In the genomic region with DNA sequence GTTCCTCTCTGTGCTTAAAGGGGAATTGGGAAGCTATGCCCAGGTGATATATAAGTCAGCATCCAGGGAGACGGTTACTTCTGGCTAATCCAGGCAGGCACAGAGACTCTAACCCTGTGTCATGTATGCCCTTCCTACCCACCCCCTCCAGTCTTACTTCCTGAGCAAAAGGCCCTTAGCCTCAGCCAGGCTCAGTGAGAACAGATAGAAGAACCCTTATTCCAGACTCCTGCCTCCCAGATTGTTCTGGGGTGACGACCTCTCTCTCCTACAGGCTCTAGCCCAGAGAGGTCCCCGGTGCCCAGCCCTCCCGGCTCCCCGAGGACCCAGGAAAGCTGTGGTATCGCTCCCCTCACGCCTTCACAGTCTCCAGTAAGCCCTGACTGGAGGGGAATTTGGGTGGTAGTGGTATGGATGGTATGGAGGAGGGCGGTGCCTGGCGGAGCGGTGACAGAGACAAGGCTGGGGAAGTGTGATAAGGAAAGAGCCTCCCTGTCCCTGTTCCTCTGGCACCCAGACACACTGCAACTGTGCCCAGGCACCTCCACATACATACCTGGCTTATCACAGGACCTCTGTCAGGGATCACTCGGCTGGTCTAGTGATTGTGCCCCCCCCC, we compare ENCODE assay signal across 10 mouse cellular contexts. TPM values are rescaled to one million over a fixed set of nuclear protein-coding genes. Genes with fewer than 3 reads are reported as not detected.
DNase-seq lines count a peak whose midpoint lies in the region; ATAC-seq and TF ChIP-seq lines count a peak whose summit lies in the region.
"Had no signal": no experiment of that assay in that cellular context is flagged by ENCODE, and none has a peak within 500 bp of the region (broad histone marks: within the 10 kb centered on the region; RNA-seq: fewer than 3 reads in every experiment).

No protein-coding gene starts in this region.

- TF ChIP-seq POLR2A in heart, adult 2 months (IDR thresholded peaks at IDR 0.05; ENCODE audit: insufficient read depth, low read depth, low read length): no peak

- 0 out of 2 replicates have a peak, but pooled peaks have one; percentile 24 for ATAC-seq in midbrain, embryonic 11.5 days (ENCODE audit: low FRiP score)
- ATAC-seq in midbrain, embryonic 13.5 days: no peak
- ATAC-seq in limb, embryonic 13.5 days (ENCODE audit: low FRiP score, low read depth): no peak

- WGBS in midbrain, embryonic 11.5 days: 84% methylated on average over 11 of the region's 11 CpGs
- WGBS in midbrain, embryonic 13.5 days: 80% methylated on average over 11 of the region's 11 CpGs
- 31% methylated on average over 11 of the region's 11 CpGs for WGBS in heart, adult 2 months
- 66% methylated on average over 11 of the region's 11 CpGs for WGBS in limb, embryonic 13.5 days

- no peak overlapping the region for H3K4me2 ChIP-seq in midbrain, embryonic 11.5 days
- H3K4me2 ChIP-seq in midbrain, embryonic 13.5 days (replicated peaks): no peak overlapping the region
- H3K4me2 ChIP-seq in limb, embryonic 13.5 days (replicated peaks): no peak overlapping the region

- intact Hi-C loops in heart, adult 2 months (cut with DNase I): no loop called here

- TF ChIP-seq CTCF in heart, adult 2 months (IDR thresholded peaks at IDR 0.05): no peak

- H3K9ac ChIP-seq in midbrain, embryonic 11.5 days (ENCODE audit: low read length): no peak overlapping the region
- H3K9ac ChIP-seq in midbrain, embryonic 13.5 days (replicated peaks): no peak overlapping the region
- peak overlapping the region; percentile 44 for H3K9ac ChIP-seq in heart, adult 2 months (ENCODE audit: low read depth, low read length)
- H3K9ac ChIP-seq in limb, embryonic 13.5 days: peak overlapping the region; percentile 31; the same call in 1 of the 2 replicates

- no peak overlapping the region for H3K4me3 ChIP-seq in midbrain, embryonic 11.5 days (ENCODE audit: low read depth, low read length)
- H3K4me3 ChIP-seq in midbrain, embryonic 13.5 days (replicated peaks): no peak overlapping the region
- peak overlapping the region; percentile 10; the same call in 1 of the 2 replicates for H3K4me3 ChIP-seq in heart, adult 2 months
- no peak overlapping the region for H3K4me3 ChIP-seq in limb, embryonic 13.5 days

- H3K36me3 ChIP-seq in midbrain, embryonic 11.5 days (ENCODE audit: control insufficient read depth, insufficient read depth, low read length): no peaks in the 10 kb centered on the region
- H3K36me3 ChIP-seq in midbrain, embryonic 13.5 days: no peaks in the 10 kb centered on the region
- peaks cover 43% of the 10 kb centered on the region for H3K36me3 ChIP-seq in heart, adult 2 months (ENCODE audit: control insufficient read depth, insufficient read depth, low read length)
- peaks cover 77% of the 10 kb centered on the region for H3K36me3 ChIP-seq in limb, embryonic 13.5 days

- no peak for TF ChIP-seq EP300 in heart, adult 2 months (IDR thresholded peaks at IDR 0.05; ENCODE audit: insufficient read depth, low read depth, low read length)

- H3K4me1 ChIP-seq in midbrain, embryonic 11.5 days (ENCODE audit: control insufficient read depth, insufficient read depth, low read length): no peaks in the 10 kb centered on the region
- no peaks in the 10 kb centered on the region for H3K4me1 ChIP-seq in midbrain, embryonic 13.5 days (replicated peaks)
- H3K4me1 ChIP-seq in heart, adult 2 months (ENCODE audit: control insufficient read depth, insufficient read depth, low read length): peaks cover 34% of the 10 kb centered on the region
- H3K4me1 ChIP-seq in limb, embryonic 13.5 days: peaks cover 12% of the 10 kb centered on the region; the same call in 1 of the 2 replicates

- DNase-seq in midbrain, embryonic 11.5 days (ENCODE audit: low spot score, missing footprints): peak; percentile 35
- peak; percentile 4 to 23 for DNase-seq in heart, adult 2 months
- DNase-seq in urinary bladder, postnatal 14 days (ENCODE audit: low spot score): peak; percentile 1
- no peak for DNase-seq in retina, embryonic 14.5 days (ENCODE audit: low spot score)
- no peak for DNase-seq in neural tube, embryonic 10.5 days (ENCODE audit: extremely low spot score, low spot score)

- H3K27ac ChIP-seq in midbrain, embryonic 11.5 days (ENCODE audit: low read depth, low read length): no peak overlapping the region
- H3K27ac ChIP-seq in midbrain, embryonic 13.5 days: no peak overlapping the region
- H3K27ac ChIP-seq in heart, adult 2 months: peak overlapping the region; percentile 94
- H3K27ac ChIP-seq in limb, embryonic 13.5 days: no peak overlapping the region

- H3K9me3 ChIP-seq in midbrain, embryonic 11.5 days (ENCODE audit: control insufficient read depth, low read length): no peaks in the 10 kb centered on the region
- H3K9me3 ChIP-seq in midbrain, embryonic 13.5 days: no peaks in the 10 kb centered on the region
- no peaks in the 10 kb centered on the region for H3K9me3 ChIP-seq in limb, embryonic 13.5 days

- no peaks in the 10 kb centered on the region for H3K27me3 ChIP-seq in midbrain, embryonic 11.5 days (ENCODE audit: control insufficient read depth, insufficient read depth, low read length)
- H3K27me3 ChIP-seq in midbrain, embryonic 13.5 days: no peaks in the 10 kb centered on the region
- no peaks in the 10 kb centered on the region for H3K27me3 ChIP-seq in heart, adult 2 months (ENCODE audit: control insufficient read depth, insufficient read depth, low read length)
- no peaks in the 10 kb centered on the region for H3K27me3 ChIP-seq in limb, embryonic 13.5 days

- no peaks in the 10 kb centered on the region for H3K79me2 ChIP-seq in heart, adult 2 months (replicated peaks; ENCODE audit: control insufficient read depth, insufficient read depth, low read length)

RNA-seq across cellular contexts. Expression of a gene that starts 2.3 kb away (rescaled TPM):
- not detected in 2 replicates for polyA plus RNA-seq in midbrain, embryonic 11.5 days (2014; fragmentation: Nextera tagmentation; extraction: Ambion mirVana)
- not detected in 2 replicates for polyA plus RNA-seq in midbrain, embryonic 13.5 days (2015; fragmentation: Nextera tagmentation; extraction: Ambion mirVana)
- not detected for total RNA-seq in heart, adult 2 months (2021)
- not detected in 2 replicates for polyA plus RNA-seq in heart, adult 2 months (2012; rRNA removed)
- not detected in 2 replicates for polyA plus RNA-seq in limb, embryonic 13.5 days (2015; fragmentation: Nextera tagmentation; extraction: Ambion mirVana)
- total RNA-seq: gastrocnemius, adult 8-10 months had no signal
- polyA plus RNA-seq: lung, embryonic 16.5 days; small intestine, adult 2 months had no signal

RNA-seq across cellular contexts. Expression of a gene that starts 8.6 kb away (rescaled TPM):
- polyA plus RNA-seq in midbrain, embryonic 11.5 days (2014; fragmentation: Nextera tagmentation; extraction: Ambion mirVana): 2.9 and 3.3 TPM in 2 replicates
- polyA plus RNA-seq in midbrain, embryonic 13.5 days (2015; fragmentation: Nextera tagmentation; extraction: Ambion mirVana): 3.1 and 4.0 TPM in 2 replicates
- total RNA-seq in heart, adult 2 months (2021): 10 to 100 TPM; 29.7 to 31.4 TPM
- 21.9 and 27.8 TPM in 2 replicates for polyA plus RNA-seq in heart, adult 2 months (2012; rRNA removed)
- polyA plus RNA-seq in limb, embryonic 13.5 days (2015; fragmentation: Nextera tagmentation; extraction: Ambion mirVana): 22.0 and 22.9 TPM in 2 replicates

RNA-seq across cellular contexts. Expression of a gene that starts 24.3 kb away (rescaled TPM):
- polyA plus RNA-seq in midbrain, embryonic 11.5 days (2014; fragmentation: Nextera tagmentation; extraction: Ambion mirVana): 112 and 122 TPM in 2 replicates
- polyA plus RNA-seq in midbrain, embryonic 13.5 days (2015; fragmentation: Nextera tagmentation; extraction: Ambion mirVana): 89.6 and 92.2 TPM in 2 replicates
- total RNA-seq in heart, adult 2 months (2021): 10 to 100 TPM in 1 of 2 experiments, 1 to 10 TPM in 1; 9.8 to 11.3 TPM
- polyA plus RNA-seq in heart, adult 2 months (2012; rRNA removed): 33.6 and 48.9 TPM in 2 replicates
- 55.2 and 56.0 TPM in 2 replicates for polyA plus RNA-seq in limb, embryonic 13.5 days (2015; fragmentation: Nextera tagmentation; extraction: Ambion mirVana)

RNA-seq across cellular contexts. Expression of a gene that starts 44.2 kb away (rescaled TPM):
- 8.7 and 9.5 TPM in 2 replicates for polyA plus RNA-seq in midbrain, embryonic 11.5 days (2014; fragmentation: Nextera tagmentation; extraction: Ambion mirVana)
- 13.3 and 15.0 TPM in 2 replicates for polyA plus RNA-seq in midbrain, embryonic 13.5 days (2015; fragmentation: Nextera tagmentation; extraction: Ambion mirVana)
- total RNA-seq in heart, adult 2 months (2021): 10 to 100 TPM; 71.9 to 92.6 TPM
- polyA plus RNA-seq in heart, adult 2 months (2012; rRNA removed): 57.1 and 58.5 TPM in 2 replicates
- 11.2 and 11.6 TPM in 2 replicates for polyA plus RNA-seq in limb, embryonic 13.5 days (2015; fragmentation: Nextera tagmentation; extraction: Ambion mirVana)

RNA-seq across cellular contexts. Expression of a gene that starts 49.1 kb away (rescaled TPM):
- polyA plus RNA-seq in midbrain, embryonic 11.5 days (2014; fragmentation: Nextera tagmentation; extraction: Ambion mirVana): 0.10 TPM in 2 replicates
- polyA plus RNA-seq in midbrain, embryonic 13.5 days (2015; fragmentation: Nextera tagmentation; extraction: Ambion mirVana): 0.06 and 0.17 TPM in 2 replicates
- 1 to 10 TPM; 2.1 to 2.5 TPM for total RNA-seq in heart, adult 2 months (2021)
- polyA plus RNA-seq in heart, adult 2 months (2012; rRNA removed): 3.1 and 3.3 TPM in 2 replicates
- polyA plus RNA-seq in limb, embryonic 13.5 days (2015; fragmentation: Nextera tagmentation; extraction: Ambion mirVana): 0.17 and 0.19 TPM in 2 replicates

Comparison
In these comparisons a context has a peak if more than half of its experiments do, and no peak if none do; other contexts are left out.
1. DNase-seq: peak in midbrain, embryonic 11.5 days (single experiment), heart, adult 2 months (2 of 2) and urinary bladder, postnatal 14 days (single experiment); none in retina, embryonic 14.5 days (single experiment) and neural tube, embryonic 10.5 days (single experiment).
2. H3K9ac ChIP-seq: peak in heart, adult 2 months (single experiment) and limb, embryonic 13.5 days (single experiment); none in midbrain, embryonic 11.5 days (single experiment) and midbrain, embryonic 13.5 days (single experiment).